In genomic region chrX:51016926-51017325, GRCm38 (mm10) we compare ENCODE assay signal across 8 mouse cellular contexts. TPM values are rescaled to one million over a fixed set of nuclear protein-coding genes. Genes with fewer than 3 reads are reported as not detected.
A peak's percentile ranks its signal among the peaks of the same experiment; 100 is the strongest.
DNase-seq lines count a peak whose midpoint lies in the region; ATAC-seq and TF ChIP-seq lines count a peak whose summit lies in the region.

No protein-coding gene starts in this region.

- 30% methylated on average over 12 of the region's 12 CpGs for WGBS in kidney, embryonic 14.5 days
- WGBS in heart, embryonic 16.5 days: 18% methylated on average over 12 of the region's 12 CpGs
- 28% methylated on average over 12 of the region's 12 CpGs for WGBS in liver, postnatal 0 days (ENCODE audit: insufficient replicate concordance)
- WGBS in stomach, embryonic 14.5 days: 31% methylated on average over 12 of the region's 12 CpGs

- no peak overlapping the region for H3K27ac ChIP-seq in kidney, embryonic 14.5 days (ENCODE audit: low read depth, low read length)
- peak overlapping the region; percentile 31 for H3K27ac ChIP-seq in heart, embryonic 16.5 days (ENCODE audit: low read length)
- H3K27ac ChIP-seq in liver, postnatal 0 days (ENCODE audit: low read depth): 0 out of 2 replicates have a peak overlapping the region, but pooled peaks have one; percentile 91
- H3K27ac ChIP-seq in stomach, embryonic 14.5 days (ENCODE audit: low read length): peak overlapping the region; percentile 97; the same call in 1 of the 2 replicates

- no peaks in the 10 kb centered on the region for H3K4me1 ChIP-seq in kidney, embryonic 14.5 days (ENCODE audit: control insufficient read depth, insufficient read depth, low read length)
- H3K4me1 ChIP-seq in heart, embryonic 16.5 days (ENCODE audit: control insufficient read depth, insufficient read depth, low read length): peaks cover 8% of the 10 kb centered on the region; the same call in 1 of the 2 replicates
- H3K4me1 ChIP-seq in liver, postnatal 0 days (ENCODE audit: insufficient read depth): 0 out of 2 replicates have a peak, but pooled peaks cover 2% of the 10 kb centered on the region
- H3K4me1 ChIP-seq in stomach, embryonic 14.5 days (ENCODE audit: control insufficient read depth, insufficient read depth, low read length): no peaks in the 10 kb centered on the region

- TF ChIP-seq CTCF in liver, postnatal 0 days (IDR thresholded peaks at IDR 0.05; ENCODE audit: low read depth): no peak

- peak overlapping the region; percentile 55 for H3K4me3 ChIP-seq in kidney, embryonic 14.5 days (ENCODE audit: low read length)
- H3K4me3 ChIP-seq in heart, embryonic 16.5 days (ENCODE audit: low read length): peak overlapping the region; percentile 64
- H3K4me3 ChIP-seq in liver, postnatal 0 days (ENCODE audit: low read depth, low read length): peak overlapping the region; percentile 51
- peak overlapping the region; percentile 48 for H3K4me3 ChIP-seq in stomach, embryonic 14.5 days (ENCODE audit: low read depth, low read length)

- TF ChIP-seq EP300 in liver, postnatal 0 days (IDR thresholded peaks at IDR 0.05; ENCODE audit: low read depth): no peak

- H3K4me2 ChIP-seq in kidney, embryonic 14.5 days (replicated peaks; ENCODE audit: low read depth, low read length): peak overlapping the region; percentile 44
- peak overlapping the region; percentile 71 for H3K4me2 ChIP-seq in heart, embryonic 16.5 days (ENCODE audit: low read depth, low read length)
- peak overlapping the region; percentile 72 for H3K4me2 ChIP-seq in liver, postnatal 0 days (ENCODE audit: low read depth, low read length)
- peak overlapping the region; percentile 48 for H3K4me2 ChIP-seq in stomach, embryonic 14.5 days (replicated peaks; ENCODE audit: low read depth, low read length)

- ATAC-seq in kidney, embryonic 14.5 days (ENCODE audit: low FRiP score, low TSS enrichment): no peak
- ATAC-seq in heart, embryonic 16.5 days (replicated peaks; ENCODE audit: extremely low read depth, insufficient read depth, low FRiP score): no peak
- no peak for ATAC-seq in liver, postnatal 0 days
- no peak for ATAC-seq in stomach, embryonic 14.5 days (ENCODE audit: insufficient number of reproducible peaks, insufficient read depth, low FRiP score, low read depth)

- H3K36me3 ChIP-seq in kidney, embryonic 14.5 days (ENCODE audit: control insufficient read depth, insufficient read depth, low read length): peaks cover 2% of the 10 kb centered on the region; the same call in 1 of the 2 replicates
- 0 out of 2 replicates have a peak, but pooled peaks cover 4% of the 10 kb centered on the region for H3K36me3 ChIP-seq in heart, embryonic 16.5 days (ENCODE audit: control insufficient read depth, insufficient read depth)
- no peaks in the 10 kb centered on the region for H3K36me3 ChIP-seq in liver, postnatal 0 days (replicated peaks; ENCODE audit: insufficient read depth, low read length)
- no peaks in the 10 kb centered on the region; the same call in 1 of the 2 replicates for H3K36me3 ChIP-seq in stomach, embryonic 14.5 days (ENCODE audit: control insufficient read depth, insufficient read depth, low read length)

- H3K27me3 ChIP-seq in kidney, embryonic 14.5 days (ENCODE audit: control insufficient read depth, insufficient read depth, low read length): no peaks in the 10 kb centered on the region
- H3K27me3 ChIP-seq in heart, embryonic 16.5 days (ENCODE audit: control insufficient read depth, insufficient read depth, low read length): no peaks in the 10 kb centered on the region
- no peaks in the 10 kb centered on the region for H3K27me3 ChIP-seq in liver, postnatal 0 days (ENCODE audit: insufficient read depth, low read length)
- H3K27me3 ChIP-seq in stomach, embryonic 14.5 days (ENCODE audit: control insufficient read depth, insufficient read depth, low read length): no peaks in the 10 kb centered on the region

- DNase-seq in kidney, adult 11 months: no peak
- DNase-seq in NIH3T3 (ENCODE audit: low read depth): peak; percentile 12
- DNase-seq in liver, postnatal 0 days: no peak
- DNase-seq in spleen, postnatal 10 days (ENCODE audit: low spot score in 2 of 2): no peak
- DNase-seq in gastrocnemius, adult 18-20 months (ENCODE audit: low spot score): no peak

- H3K9me3 ChIP-seq in kidney, embryonic 14.5 days (ENCODE audit: control insufficient read depth, low read length): no peaks in the 10 kb centered on the region
- no peaks in the 10 kb centered on the region for H3K9me3 ChIP-seq in heart, embryonic 16.5 days (replicated peaks; ENCODE audit: control insufficient read depth, low read length)
- H3K9me3 ChIP-seq in liver, postnatal 0 days (ENCODE audit: low read length): no peaks in the 10 kb centered on the region
- no peaks in the 10 kb centered on the region for H3K9me3 ChIP-seq in stomach, embryonic 14.5 days (ENCODE audit: control insufficient read depth, low read depth, low read length)

- H3K9ac ChIP-seq in kidney, embryonic 14.5 days (ENCODE audit: low read depth, low read length): peak overlapping the region; percentile 78; the same call in 1 of the 2 replicates
- peak overlapping the region; percentile 87 for H3K9ac ChIP-seq in heart, embryonic 16.5 days (ENCODE audit: low read length)
- H3K9ac ChIP-seq in liver, postnatal 0 days (replicated peaks): peak overlapping the region; percentile 51
- H3K9ac ChIP-seq in stomach, embryonic 14.5 days (replicated peaks; ENCODE audit: low read depth, low read length): 0 out of 2 replicates have a peak overlapping the region, but pooled peaks have one; percentile 28

RNA-seq across cellular contexts. Expression of gene Rap2c, which starts 0.9 kb away (rescaled TPM):
- 19.5 and 21.6 TPM in 2 replicates for polyA plus RNA-seq in kidney, embryonic 14.5 days (2014; fragmentation: Nextera tagmentation; extraction: Ambion mirVana)
- 12.8 and 13.4 TPM in 2 replicates for polyA plus RNA-seq in heart, embryonic 16.5 days (2015; fragmentation: Nextera tagmentation; extraction: Ambion mirVana)
- polyA plus RNA-seq in liver, postnatal 0 days (2015; fragmentation: Nextera tagmentation; extraction: Ambion mirVana): 8.5 and 9.5 TPM in 2 replicates
- 26.5 and 28.2 TPM in 2 replicates for polyA plus RNA-seq in stomach, embryonic 14.5 days (2014; fragmentation: Nextera tagmentation; extraction: Ambion mirVana)
- 10 to 100 TPM; 22.3 to 24.3 TPM for total RNA-seq in gastrocnemius, adult 18-20 months (2021)

Comparison
In these comparisons a context has a peak if more than half of its experiments do, and no peak if none do; other contexts are left out.
1. H3K9ac ChIP-seq: peak in every context shown above with its lines; median percentile 87 in heart, embryonic 16.5 days; 78 in kidney, embryonic 14.5 days; 51 in liver, postnatal 0 days; 28 in stomach, embryonic 14.5 days.